Mouse (Mus musculus): ENCODE data around the gene Ppp3ca. TPM values are rescaled to one million over a fixed set of nuclear protein-coding genes. Genes with fewer than 3 reads are reported as not detected.

Gene Ppp3ca
- polyA plus RNA-seq, 1 experiment from 2014 or later: 52.2 TPM

DNA sequence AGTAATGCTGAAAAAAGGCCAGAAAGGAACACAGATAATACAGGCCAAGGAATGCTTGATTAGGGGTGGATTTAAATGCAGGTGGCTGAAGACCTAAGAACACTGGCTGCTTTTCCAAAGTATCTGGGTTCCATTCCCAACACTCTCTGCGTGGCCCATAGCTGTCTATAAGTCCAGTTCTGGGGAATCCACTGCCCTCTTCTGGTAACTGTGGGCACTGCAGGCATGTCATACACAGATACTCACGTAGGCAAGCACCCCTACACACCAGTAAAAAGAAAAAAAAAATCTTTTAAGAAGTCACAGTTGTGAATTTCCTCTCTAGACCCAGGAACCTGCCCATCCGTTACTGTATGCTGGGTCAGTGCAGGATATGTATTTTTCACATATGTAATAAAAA lies 167.7 kb downstream of the Ppp3ca start:
- H3K27ac ChIP-seq (ENCODE audit: low read depth, low read length): no peak overlapping the region
- H3K9ac ChIP-seq (ENCODE audit: low read depth, low read length): no peak overlapping the region
- H3K4me2 ChIP-seq: no peak overlapping the region
- no peak overlapping the region for H3K4me3 ChIP-seq (ENCODE audit: low read depth, low read length)
- H3K9me3 ChIP-seq (replicated peaks; ENCODE audit: control insufficient read depth, low read length): 0 out of 2 replicates have a peak, but pooled peaks cover 2% of the 10 kb centered on the region
- WGBS (ENCODE audit: insufficient replicate concordance): 89% methylated on average over 3 of the region's 3 CpGs
- ATAC-seq (replicated peaks; ENCODE audit: insufficient number of reproducible peaks, low FRiP score, low TSS enrichment): no peak
- H3K27me3 ChIP-seq (ENCODE audit: control insufficient read depth, insufficient read depth, low read length): no peaks in the 10 kb centered on the region
- no peaks in the 10 kb centered on the region for H3K36me3 ChIP-seq (ENCODE audit: control insufficient read depth, insufficient read depth, low read length)
- H3K4me1 ChIP-seq (ENCODE audit: control insufficient read depth, insufficient read depth, low read length): peaks cover 21% of the 10 kb centered on the region

DNA sequence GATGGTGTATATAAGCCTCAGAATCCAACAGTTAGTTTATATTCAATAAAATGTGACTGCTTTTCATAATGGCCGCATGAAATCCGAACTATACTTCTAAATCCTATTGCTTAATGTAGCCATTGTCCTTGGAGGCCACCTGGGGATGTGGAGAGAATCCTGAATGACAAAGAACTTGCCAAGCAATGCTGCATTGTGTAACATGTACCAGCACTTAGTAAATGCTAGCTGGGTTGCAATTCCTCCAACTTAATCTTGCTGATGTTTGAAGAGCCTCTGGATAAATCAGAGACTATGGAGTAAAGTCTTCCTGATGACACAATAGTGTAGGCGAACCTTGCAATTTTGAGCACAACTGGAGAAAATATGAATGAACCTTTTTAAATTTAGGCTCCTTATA lies 171.4 kb downstream of the Ppp3ca start:
- no peak overlapping the region for H3K4me3 ChIP-seq (ENCODE audit: low read depth, low read length)
- ATAC-seq (replicated peaks; ENCODE audit: insufficient number of reproducible peaks, low FRiP score, low TSS enrichment): no peak
- H3K4me2 ChIP-seq: no peak overlapping the region
- 0 out of 2 replicates have a peak, but pooled peaks cover 2% of the 10 kb centered on the region for H3K9me3 ChIP-seq (replicated peaks; ENCODE audit: control insufficient read depth, low read length)
- WGBS (ENCODE audit: insufficient replicate concordance): 83% methylated on average over 3 of the region's 3 CpGs
- H3K27ac ChIP-seq (ENCODE audit: low read depth, low read length): no peak overlapping the region
- peaks cover 6% of the 10 kb centered on the region for H3K4me1 ChIP-seq (ENCODE audit: control insufficient read depth, insufficient read depth, low read length)
- no peaks in the 10 kb centered on the region for H3K36me3 ChIP-seq (ENCODE audit: control insufficient read depth, insufficient read depth, low read length)
- no peaks in the 10 kb centered on the region for H3K27me3 ChIP-seq (ENCODE audit: control insufficient read depth, insufficient read depth, low read length)
- no peak overlapping the region for H3K9ac ChIP-seq (ENCODE audit: low read depth, low read length)

DNA sequence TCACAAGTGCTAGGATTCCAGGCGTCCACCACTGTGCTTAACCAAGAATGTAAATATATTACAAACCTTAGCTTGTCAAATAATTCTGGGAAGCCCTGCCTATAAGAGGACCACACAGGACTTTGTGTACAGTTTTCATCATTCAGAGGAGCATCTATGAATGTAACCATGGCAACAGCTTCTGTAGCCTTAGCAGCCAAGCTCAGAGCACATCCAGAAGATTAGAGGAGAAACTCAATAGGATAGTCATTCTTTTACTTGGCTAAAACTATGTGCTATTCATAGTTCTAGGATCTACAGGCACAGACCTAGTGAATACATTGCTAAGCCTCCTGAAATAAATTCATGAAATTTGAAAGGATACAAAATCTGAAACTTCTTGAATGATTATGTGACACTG lies 172.5 kb downstream of the Ppp3ca start:
- 0 out of 2 replicates have a peak, but pooled peaks cover 2% of the 10 kb centered on the region for H3K9me3 ChIP-seq (replicated peaks; ENCODE audit: control insufficient read depth, low read length)
- H3K36me3 ChIP-seq (ENCODE audit: control insufficient read depth, insufficient read depth, low read length): no peaks in the 10 kb centered on the region
- no peak overlapping the region for H3K27ac ChIP-seq (ENCODE audit: low read depth, low read length)
- no peak overlapping the region for H3K9ac ChIP-seq (ENCODE audit: low read depth, low read length)
- ATAC-seq (replicated peaks; ENCODE audit: insufficient number of reproducible peaks, low FRiP score, low TSS enrichment): no peak
- no peaks in the 10 kb centered on the region for H3K27me3 ChIP-seq (ENCODE audit: control insufficient read depth, insufficient read depth, low read length)
- no peaks in the 10 kb centered on the region for H3K4me1 ChIP-seq (ENCODE audit: control insufficient read depth, insufficient read depth, low read length)
- H3K4me2 ChIP-seq: no peak overlapping the region
- 67% methylated on average over 1 of the region's 1 CpGs for WGBS (ENCODE audit: insufficient replicate concordance)
- H3K4me3 ChIP-seq (ENCODE audit: low read depth, low read length): no peak overlapping the region

DNA sequence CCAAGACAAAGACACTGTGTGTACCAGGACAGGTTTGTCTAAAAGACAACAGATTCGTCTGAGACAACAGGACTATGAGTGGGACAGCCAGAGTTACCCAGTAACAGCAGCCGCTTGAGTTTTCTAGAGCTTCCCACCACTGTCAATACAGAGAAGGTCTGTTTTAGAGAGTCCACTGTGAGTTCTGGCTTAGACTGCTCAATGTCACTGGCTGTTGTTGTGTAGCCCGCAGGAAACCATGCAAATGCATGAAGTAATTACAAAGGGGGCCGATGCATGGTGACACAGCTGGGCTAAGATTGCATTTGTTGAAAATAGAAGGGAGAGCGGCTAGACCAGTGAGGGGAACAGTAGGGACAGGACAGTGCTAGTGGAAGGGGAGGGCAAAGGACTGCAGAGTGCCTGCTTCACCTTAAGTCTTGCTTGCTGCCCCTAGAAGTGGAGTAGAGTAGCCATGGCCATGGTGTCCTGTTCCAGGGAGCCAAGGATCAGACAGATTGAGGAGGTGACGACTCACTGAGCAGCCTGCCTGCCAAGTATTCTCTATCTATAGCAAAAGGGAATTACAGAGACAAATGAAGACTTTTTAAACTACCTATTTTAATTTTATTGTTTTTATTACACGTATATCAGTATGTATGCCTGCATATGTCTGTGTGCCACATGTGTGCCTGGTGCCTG lies 174.0 kb downstream of the Ppp3ca start:
- no peak overlapping the region for H3K9ac ChIP-seq (ENCODE audit: low read depth, low read length)
- no peak overlapping the region for H3K27ac ChIP-seq (ENCODE audit: low read depth, low read length)
- no peaks in the 10 kb centered on the region for H3K36me3 ChIP-seq (ENCODE audit: control insufficient read depth, insufficient read depth, low read length)
- no peak overlapping the region for H3K4me2 ChIP-seq
- no peaks in the 10 kb centered on the region for H3K4me1 ChIP-seq (ENCODE audit: control insufficient read depth, insufficient read depth, low read length)
- WGBS (ENCODE audit: insufficient replicate concordance): 73% methylated on average over 7 of the region's 7 CpGs
- no peaks in the 10 kb centered on the region for H3K27me3 ChIP-seq (ENCODE audit: control insufficient read depth, insufficient read depth, low read length)
- no peaks in the 10 kb centered on the region for H3K9me3 ChIP-seq (replicated peaks; ENCODE audit: control insufficient read depth, low read length)
- H3K4me3 ChIP-seq (ENCODE audit: low read depth, low read length): no peak overlapping the region
- ATAC-seq (replicated peaks; ENCODE audit: insufficient number of reproducible peaks, low FRiP score, low TSS enrichment): no peak

DNA sequence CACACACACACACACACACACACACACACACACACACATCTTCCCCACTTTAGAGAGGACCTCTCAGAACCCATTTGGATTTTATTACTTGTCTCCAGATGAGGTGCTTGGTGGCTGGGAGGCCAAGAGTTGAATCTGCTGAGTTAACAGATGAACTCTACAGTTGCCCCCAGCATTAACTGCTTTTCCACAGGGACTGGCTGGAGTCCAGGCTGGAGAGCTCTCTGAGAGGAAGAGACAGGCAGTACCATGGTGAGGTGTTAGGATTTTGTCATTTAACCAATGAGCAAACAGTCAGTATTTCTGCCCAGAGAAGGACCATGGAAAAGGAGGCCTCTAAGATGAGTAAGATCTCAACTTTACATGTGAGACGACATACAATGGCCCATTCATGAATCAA lies 179.1 kb downstream of the Ppp3ca start:
- 88% methylated on average over 1 of the region's 1 CpGs for WGBS (ENCODE audit: insufficient replicate concordance)
- Histone ChIP-seq H3K9ac (ENCODE audit: low read depth, low read length) (no peak overlapping the region), H3K36me3 (ENCODE audit: control insufficient read depth, insufficient read depth, low read length) (no peaks in the 10 kb centered on the region), H3K27me3 (ENCODE audit: control insufficient read depth, insufficient read depth, low read length) (no peaks in the 10 kb centered on the region), H3K27ac (ENCODE audit: low read depth, low read length) (no peak overlapping the region), H3K4me3 (ENCODE audit: low read depth, low read length) (no peak overlapping the region), H3K4me2 (no peak overlapping the region), H3K9me3 (replicated peaks; ENCODE audit: control insufficient read depth, low read length) (no peaks in the 10 kb centered on the region), H3K4me1 (ENCODE audit: control insufficient read depth, insufficient read depth, low read length) (no peaks in the 10 kb centered on the region)
- ATAC-seq (replicated peaks; ENCODE audit: insufficient number of reproducible peaks, low FRiP score, low TSS enrichment): no peak

DNA sequence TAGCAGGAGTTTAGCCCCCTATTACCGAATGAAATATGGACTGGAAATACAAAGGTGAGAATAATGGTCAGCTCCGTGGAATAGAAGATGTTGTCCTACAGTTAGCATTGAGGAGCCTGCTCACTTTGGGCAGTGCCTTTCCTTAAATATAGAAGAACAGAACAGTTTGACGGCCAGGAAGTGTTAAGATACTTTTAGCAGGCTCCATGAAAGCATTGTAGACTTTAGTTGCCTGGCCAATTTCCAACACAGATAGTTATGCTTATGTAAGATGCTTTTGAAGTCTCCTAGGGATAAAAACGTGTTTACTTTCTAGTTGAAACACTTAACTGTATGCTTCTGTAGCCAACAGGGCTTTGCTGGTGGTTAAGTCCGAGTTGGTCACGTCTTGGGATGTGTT lies 183.0 kb downstream of the Ppp3ca start:
- no peak overlapping the region for H3K4me3 ChIP-seq (ENCODE audit: low read depth, low read length)
- WGBS (ENCODE audit: insufficient replicate concordance): 69% methylated on average over 6 of the region's 6 CpGs
- no peak overlapping the region for H3K9ac ChIP-seq (ENCODE audit: low read depth, low read length)
- peaks cover 4% of the 10 kb centered on the region; the same call in 1 of the 2 replicates for H3K4me1 ChIP-seq (ENCODE audit: control insufficient read depth, insufficient read depth, low read length)
- no peaks in the 10 kb centered on the region for H3K9me3 ChIP-seq (replicated peaks; ENCODE audit: control insufficient read depth, low read length)
- no peak overlapping the region for H3K27ac ChIP-seq (ENCODE audit: low read depth, low read length)
- no peaks in the 10 kb centered on the region for H3K27me3 ChIP-seq (ENCODE audit: control insufficient read depth, insufficient read depth, low read length)
- no peak for ATAC-seq (replicated peaks; ENCODE audit: insufficient number of reproducible peaks, low FRiP score, low TSS enrichment)
- H3K36me3 ChIP-seq (ENCODE audit: control insufficient read depth, insufficient read depth, low read length): no peaks in the 10 kb centered on the region
- H3K4me2 ChIP-seq: no peak overlapping the region

DNA sequence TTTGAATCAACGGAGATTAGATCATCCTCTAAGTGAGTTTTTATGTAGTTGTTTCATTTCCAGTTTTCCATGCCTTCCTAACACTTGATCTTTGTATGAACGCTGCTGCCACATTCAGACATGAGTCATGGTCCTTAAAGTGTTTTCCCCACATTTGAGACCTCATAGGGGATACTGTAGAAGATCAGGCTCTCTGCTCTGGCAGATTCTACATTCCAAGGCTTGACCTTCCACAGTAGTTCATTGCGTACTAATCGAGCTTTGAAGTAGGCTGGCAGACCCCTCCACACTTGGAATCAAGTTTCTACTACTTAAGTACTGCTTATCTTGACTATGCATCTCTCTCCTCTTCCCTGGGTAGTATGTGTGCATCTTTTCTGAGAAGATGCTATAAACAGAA lies 183.7 kb downstream of the Ppp3ca start:
- Histone ChIP-seq H3K36me3 (ENCODE audit: control insufficient read depth, insufficient read depth, low read length) (no peaks in the 10 kb centered on the region), H3K4me2 (no peak overlapping the region), H3K27ac (ENCODE audit: low read depth, low read length) (no peak overlapping the region), H3K4me1 (ENCODE audit: control insufficient read depth, insufficient read depth, low read length) (peaks cover 4% of the 10 kb centered on the region; the same call in 1 of the 2 replicates), H3K9ac (ENCODE audit: low read depth, low read length) (no peak overlapping the region), H3K9me3 (replicated peaks; ENCODE audit: control insufficient read depth, low read length) (no peaks in the 10 kb centered on the region), H3K4me3 (ENCODE audit: low read depth, low read length) (no peak overlapping the region), H3K27me3 (ENCODE audit: control insufficient read depth, insufficient read depth, low read length) (no peaks in the 10 kb centered on the region)
- no peak for ATAC-seq (replicated peaks; ENCODE audit: insufficient number of reproducible peaks, low FRiP score, low TSS enrichment)
- 73% methylated on average over 4 of the region's 4 CpGs for WGBS (ENCODE audit: insufficient replicate concordance)

DNA sequence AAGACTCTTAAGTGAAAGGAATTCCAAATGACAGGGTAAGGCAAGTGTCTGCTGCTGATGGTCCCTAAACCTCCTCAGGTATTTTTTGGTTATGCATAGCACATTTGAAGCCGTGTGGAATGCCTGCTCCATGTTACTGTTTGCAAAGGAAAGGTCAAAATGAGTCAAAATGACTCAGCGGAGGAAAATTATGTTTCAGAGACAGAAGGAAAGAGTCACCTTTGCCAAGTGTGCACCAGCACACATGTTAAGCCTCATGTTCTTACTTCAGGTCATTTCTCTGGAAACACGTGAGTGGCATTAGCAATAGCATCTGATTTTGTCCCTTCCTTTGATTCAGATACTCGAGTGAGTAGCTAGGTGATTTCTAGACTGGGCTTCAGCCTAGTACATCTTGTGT lies 186.1 kb downstream of the Ppp3ca start:
- Histone ChIP-seq H3K27me3 (ENCODE audit: control insufficient read depth, insufficient read depth, low read length) (no peaks in the 10 kb centered on the region), H3K9me3 (replicated peaks; ENCODE audit: control insufficient read depth, low read length) (no peaks in the 10 kb centered on the region), H3K27ac (ENCODE audit: low read depth, low read length) (no peak overlapping the region), H3K4me2 (no peak overlapping the region), H3K36me3 (ENCODE audit: control insufficient read depth, insufficient read depth, low read length) (no peaks in the 10 kb centered on the region), H3K4me1 (ENCODE audit: control insufficient read depth, insufficient read depth, low read length) (peaks cover 4% of the 10 kb centered on the region; the same call in 1 of the 2 replicates), H3K4me3 (ENCODE audit: low read depth, low read length) (no peak overlapping the region), H3K9ac (ENCODE audit: low read depth, low read length) (no peak overlapping the region)
- WGBS (ENCODE audit: insufficient replicate concordance): 82% methylated on average over 4 of the region's 4 CpGs
- no peak for ATAC-seq (replicated peaks; ENCODE audit: insufficient number of reproducible peaks, low FRiP score, low TSS enrichment)
